Mouse (Mus musculus) heart, postnatal 0 days (tissue): ENCODE measurements around the gene BC055324. TPM values are rescaled to one million over a fixed set of nuclear protein-coding genes. Genes with fewer than 3 reads are reported as not detected.

Experiments used
- ATAC-seq: fragments of 200-750 bp; cut with Nextera tagmentation; 2 replicates; pipeline ENCODE4 v1.8.0; 2017; ENCODE audit warnings: low read depth, moderate number of reproducible peaks, moderate library complexity; ENCODE audit not compliant: insufficient read depth
- DNase-seq: peaks from one replicate; pipeline ENCODE4 v3.0.0-alpha.2; 2016; ENCODE audit warnings: low spot score
- H3K27ac ChIP-seq: fragments of 300-500 bp; sonication (generic); 2 replicates; pipeline ENCODE4 v1.5.1; 2014; ENCODE audit warnings: low read depth, mild to moderate bottlenecking
- H3K27me3 ChIP-seq: fragments of 300-500 bp; sonication (generic); 2 replicates; pipeline ENCODE4 v1.6.1; 2014; ENCODE audit warnings: low read length, mixed read lengths; ENCODE audit not compliant: control insufficient read depth, insufficient read depth
- H3K36me3 ChIP-seq: fragments of 300-500 bp; sonication (generic); replicated peaks from 2 replicates; pipeline ENCODE4 v1.6.1; 2014; ENCODE audit warnings: low read length, mixed read lengths; ENCODE audit not compliant: control insufficient read depth, insufficient read depth
- H3K4me1 ChIP-seq: fragments of 300-500 bp; sonication (generic); 2 replicates; pipeline ENCODE4 v1.6.1; 2014; ENCODE audit warnings: antibody characterized with exemption; ENCODE audit not compliant: control insufficient read depth, insufficient read depth
- H3K4me2 ChIP-seq: fragments of 300-500 bp; sonication (generic); 2 replicates; pipeline ENCODE4 v1.6.1; 2014; ENCODE audit warnings: low read depth, mild to moderate bottlenecking, low read length, moderate library complexity
- H3K4me3 ChIP-seq: fragments of 300-500 bp; sonication (generic); 2 replicates; pipeline ENCODE4 v1.5.1; 2014; ENCODE audit warnings: low read depth, low read length
- H3K9ac ChIP-seq: fragments of 300-500 bp; sonication (generic); replicated peaks from 2 replicates; pipeline ENCODE4 v1.6.1; 2014; ENCODE audit warnings: low read depth, low read length, mixed read lengths
- H3K9me3 ChIP-seq: fragments of 300-500 bp; sonication (generic); replicated peaks from 2 replicates; pipeline ENCODE4 v1.6.1; 2016; ENCODE audit warnings: low read length; ENCODE audit not compliant: control insufficient read depth
- CTCF ChIP-seq: IDR thresholded peaks from 2 replicates; pipeline ENCODE4 v1.5.1; 2016; ENCODE audit warnings: antibody characterized with exemption, control low read depth, low read depth
- EP300 ChIP-seq: IDR thresholded peaks from 2 replicates; pipeline ENCODE4 v1.6.1; 2016; ENCODE audit warnings: antibody characterized with exemption, low read depth
- WGBS: fragments of 180-500 bp; shearing (Covaris S2); extraction: QIAGEN DNeasy Blood & Tissue Kit; methylation state at CpG from one replicate; pipeline ENCODE4 v1.1.7; 2014; 5-methylcytosine and 5-hydroxymethylcytosine counted together
- polyA plus RNA-seq: library from polyadenylated mRNA; unstranded; fragments of >200 nt; fragmentation: Nextera tagmentation; extraction: Ambion mirVana; gene quantifications from 2 replicates; pipeline ENCODE4 v1.2.1, GENCODE M21; 2015
- total RNA-seq: library from RNA; depleted of rRNA; stranded (reverse); fragments of >200 nt; gene quantifications from 2 replicates; pipeline ENCODE4 v1.2.3, GENCODE M21; 2014; ENCODE audit warnings: low replicate concordance; rRNA removed

BC055324 gene
- total and polyA plus RNA-seq, 2 experiments from 2014 or later: 3.6 to 5.6 TPM

DNA sequence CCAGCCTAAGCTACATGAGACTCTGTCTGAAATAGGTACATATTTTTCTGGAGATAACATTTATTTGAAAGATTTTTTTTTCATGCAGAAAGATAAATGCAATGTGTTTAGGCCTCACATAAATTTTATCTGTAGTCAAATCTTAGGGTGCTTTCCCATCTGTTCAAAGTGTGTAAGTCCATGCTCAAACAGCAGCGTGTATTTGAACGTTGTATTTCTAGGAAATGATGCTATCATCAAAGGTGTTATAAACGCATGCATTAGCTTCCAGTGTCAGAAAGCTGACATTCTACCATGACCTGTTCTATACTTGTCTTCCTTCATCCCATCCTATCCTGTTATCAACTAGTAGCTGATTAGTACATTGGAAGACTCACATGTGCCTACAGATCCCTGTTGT is 91.2 kb downstream of the BC055324 start:
- Histone ChIP-seq H3K36me3 (no peaks in the 10 kb centered on the region), H3K27me3 (no peaks in the 10 kb centered on the region), H3K4me2 (no peak overlapping the region), H3K27ac (no peak overlapping the region), H3K4me1 (no peaks in the 10 kb centered on the region), H3K9ac (no peak overlapping the region), H3K9me3 (no peaks in the 10 kb centered on the region), H3K4me3 (no peak overlapping the region)
- TF ChIP-seq CTCF (no peak), EP300 (no peak)
- 73% methylated on average over 3 of the region's 3 CpGs for WGBS
- no peak for ATAC-seq
- DNase-seq: no peak

DNA sequence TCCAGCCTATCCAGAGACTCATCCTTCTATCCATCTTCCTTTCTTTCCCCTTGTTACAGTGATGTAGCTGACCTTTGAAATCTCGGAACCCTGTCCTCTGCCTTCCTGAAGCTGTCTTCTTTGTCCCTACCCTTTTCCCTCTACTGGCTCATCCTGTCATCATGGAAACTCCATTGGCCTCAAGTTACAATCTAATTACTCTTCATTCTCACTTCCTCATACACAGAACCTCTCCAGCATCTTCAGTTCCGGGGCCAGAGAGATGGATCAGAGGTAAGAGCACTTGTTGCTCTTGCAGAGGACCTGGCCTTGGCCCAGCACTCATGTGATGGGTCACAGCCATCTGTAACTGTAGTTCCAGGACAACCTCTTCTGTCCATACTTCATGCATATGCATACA is 94.4 kb downstream of the BC055324 start:
- no peaks in the 10 kb centered on the region for H3K27me3 ChIP-seq
- H3K4me2 ChIP-seq: no peak overlapping the region
- H3K4me3 ChIP-seq: no peak overlapping the region
- H3K9ac ChIP-seq: no peak overlapping the region
- 80% methylated on average over 2 of the region's 2 CpGs for WGBS
- H3K4me1 ChIP-seq: no peaks in the 10 kb centered on the region
- DNase-seq (no peak), ATAC-seq (no peak)
- no peaks in the 10 kb centered on the region for H3K9me3 ChIP-seq
- H3K27ac ChIP-seq: no peak overlapping the region
- TF ChIP-seq CTCF (no peak), EP300 (no peak)
- H3K36me3 ChIP-seq: no peaks in the 10 kb centered on the region

DNA sequence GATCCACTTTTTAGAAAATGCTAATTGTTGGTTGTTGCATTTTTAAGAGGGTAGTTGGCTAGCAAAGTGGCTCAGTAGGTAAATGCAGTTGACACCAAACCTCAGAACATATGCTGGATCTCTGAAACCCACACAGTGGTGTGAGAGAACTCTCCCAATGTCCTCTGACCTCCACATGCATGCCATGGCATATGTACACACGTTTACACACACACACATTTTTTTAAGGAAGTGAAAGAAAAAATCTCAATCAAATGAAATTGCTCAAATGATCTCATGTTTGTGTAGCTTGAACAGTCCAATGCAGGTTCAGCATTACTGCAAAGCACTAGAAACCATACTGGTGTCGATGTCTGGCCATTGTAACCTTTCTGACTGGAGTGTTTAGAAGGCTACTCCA is 95.0 kb downstream of the BC055324 start:
- no peak for DNase-seq
- Histone ChIP-seq H3K27me3 (no peaks in the 10 kb centered on the region), H3K9me3 (no peaks in the 10 kb centered on the region), H3K4me3 (no peak overlapping the region), H3K4me2 (no peak overlapping the region), H3K9ac (no peak overlapping the region), H3K4me1 (no peaks in the 10 kb centered on the region), H3K36me3 (no peaks in the 10 kb centered on the region), H3K27ac (no peak overlapping the region)
- 83% methylated on average over 2 of the region's 2 CpGs for WGBS
- ATAC-seq: no peak
- TF ChIP-seq EP300: no peak
- TF ChIP-seq CTCF: no peak

GRCm38 (mm10) chr1:163898291-163898764 is 96.3 kb downstream of the BC055324 start:
- no peaks in the 10 kb centered on the region for H3K27me3 ChIP-seq
- no peak for ATAC-seq
- DNase-seq: no peak
- H3K27ac ChIP-seq: no peak overlapping the region
- H3K9ac ChIP-seq: no peak overlapping the region
- TF ChIP-seq CTCF (no peak), EP300 (no peak)
- no peaks in the 10 kb centered on the region for H3K9me3 ChIP-seq
- no peak overlapping the region for H3K4me2 ChIP-seq
- H3K4me3 ChIP-seq: no peak overlapping the region
- 70% methylated on average over 5 of the region's 5 CpGs for WGBS
- no peaks in the 10 kb centered on the region for H3K4me1 ChIP-seq
- H3K36me3 ChIP-seq: no peaks in the 10 kb centered on the region

Other genes with a start within 250 kb of the BC055324 start
- 9.5 and 18.7 TPM in 2 replicates for gene Kifap3, start 215.2 kb downstream of the BC055324 start, total RNA-seq
- gene Kifap3, start 215.2 kb downstream of the BC055324 start, polyA plus RNA-seq: 12.4 and 13.3 TPM in 2 replicates
- 11.2 and 11.9 TPM in 2 replicates for gene Scyl3, start 65.7 kb downstream of the BC055324 start, total RNA-seq
- gene Scyl3, start 65.7 kb downstream of the BC055324 start, polyA plus RNA-seq: 6.4 and 7.3 TPM in 2 replicates
- gene Mettl18, start 93 bp upstream of the BC055324 start, total RNA-seq: 0.27 and 3.5 TPM in 2 replicates
- 6.5 TPM in 2 replicates for gene Mettl18, start 93 bp upstream of the BC055324 start, polyA plus RNA-seq
- gene Sele, start 53.4 kb upstream of the BC055324 start, total RNA-seq: 3.7 and 6.1 TPM in 2 replicates
- 2.1 and 2.4 TPM in 2 replicates for gene Sele, start 53.4 kb upstream of the BC055324 start, polyA plus RNA-seq
- 0.50 TPM in 1 of 2 replicates, not detected in the other for gene Sell, start 67.2 kb upstream of the BC055324 start, total RNA-seq
- gene Sell, start 67.2 kb upstream of the BC055324 start, polyA plus RNA-seq: 0.18 and 0.44 TPM in 2 replicates
- gene Selp, start 120.5 kb upstream of the BC055324 start, total RNA-seq: 1.3 TPM in 1 of 2 replicates, not detected in the other
- gene Selp, start 120.5 kb upstream of the BC055324 start, polyA plus RNA-seq: 0.38 and 0.51 TPM in 2 replicates
- gene F5, start 157.0 kb upstream of the BC055324 start, total RNA-seq: 0.27 TPM in 1 of 2 replicates, not detected in the other
- 0.05 TPM in 2 replicates for gene F5, start 157.0 kb upstream of the BC055324 start, polyA plus RNA-seq